Mouse (Mus musculus): ENCODE results near the gene Erbin. TPM values are rescaled to one million over a fixed set of nuclear protein-coding genes. Genes with fewer than 3 reads are reported as not detected.

Gene Erbin
- polyA plus RNA-seq, 1 experiment from 2014 or later = 18.7 TPM

- H3K27me3 ChIP-seq (replicated peaks) = no peaks in the 10 kb centered on the region
- H3K4me2 ChIP-seq (replicated peaks) = no peak overlapping the region
- H3K4me3 ChIP-seq (replicated peaks) = no peak overlapping the region
- H3K9me3 ChIP-seq = no peaks in the 10 kb centered on the region
- no peak overlapping the region for H3K9ac ChIP-seq
- no peak for ATAC-seq
- no peaks in the 10 kb centered on the region for H3K36me3 ChIP-seq
- no peak overlapping the region for H3K27ac ChIP-seq
- H3K4me1 ChIP-seq (replicated peaks) = no peaks in the 10 kb centered on the region
- WGBS = 84% methylated on average over 9 of the region's 9 CpGs
Measured at GRCm38 (mm10) chr13:103794688-103795543, 125.4 kb downstream of the Erbin start.

DNA sequence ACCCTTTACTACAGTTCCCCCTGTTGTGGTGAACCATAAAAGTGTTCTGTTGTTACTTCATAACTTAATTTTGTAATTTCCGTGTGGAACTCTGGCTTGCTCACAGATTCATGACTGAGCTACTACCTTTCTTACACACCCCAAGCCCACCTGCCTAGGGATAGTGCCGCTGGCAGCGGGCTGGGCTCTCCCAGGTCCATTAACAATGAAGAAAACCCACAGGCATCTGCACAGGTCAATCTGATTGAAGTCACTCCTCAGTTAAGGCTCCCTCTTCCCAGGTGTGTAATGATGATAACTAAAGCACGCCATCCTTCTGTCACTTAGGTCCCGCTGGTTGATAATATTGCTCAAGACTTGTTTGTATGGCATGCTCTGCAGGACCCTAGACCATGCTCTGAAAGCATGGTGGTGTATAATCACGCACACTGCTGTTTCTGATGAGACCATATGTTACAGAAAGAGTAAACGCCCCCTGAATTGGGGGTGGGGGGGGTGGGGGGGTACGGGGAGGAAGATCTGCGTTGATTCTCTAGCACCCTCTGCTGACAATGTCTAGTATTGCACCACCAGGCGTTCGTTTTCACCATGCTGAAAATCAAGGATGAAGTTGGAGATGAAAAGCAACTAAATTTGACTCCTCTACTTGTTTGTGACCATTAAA, 140.3 kb downstream of the Erbin start:
- H3K9ac ChIP-seq = no peak overlapping the region
- ATAC-seq = 0 out of 2 replicates have a peak, but pooled peaks have one; percentile 34
- WGBS = 33% methylated on average over 11 of the region's 11 CpGs
- H3K4me1 ChIP-seq (replicated peaks) = no peaks in the 10 kb centered on the region
- H3K9me3 ChIP-seq = no peaks in the 10 kb centered on the region
- no peaks in the 10 kb centered on the region for H3K36me3 ChIP-seq
- H3K27me3 ChIP-seq (replicated peaks) = no peaks in the 10 kb centered on the region
- H3K4me3 ChIP-seq (replicated peaks) = no peak overlapping the region
- H3K27ac ChIP-seq = no peak overlapping the region
- no peak overlapping the region for H3K4me2 ChIP-seq (replicated peaks)

GRCm38 (mm10) chr13:103777126-103777525, 143.2 kb downstream of the Erbin start:
- Histone ChIP-seq H3K4me3 (replicated peaks) (no peak overlapping the region), H3K27me3 (replicated peaks) (no peaks in the 10 kb centered on the region), H3K9ac (no peak overlapping the region), H3K4me1 (replicated peaks) (0 out of 2 replicates have a peak, but pooled peaks cover 3% of the 10 kb centered on the region), H3K9me3 (no peaks in the 10 kb centered on the region), H3K36me3 (no peaks in the 10 kb centered on the region), H3K4me2 (replicated peaks) (no peak overlapping the region), H3K27ac (no peak overlapping the region)
- no peak for ATAC-seq
- WGBS = 68% methylated on average over 8 of the region's 8 CpGs

- Histone ChIP-seq H3K9me3 (no peaks in the 10 kb centered on the region), H3K4me3 (replicated peaks) (peak within 1 kb of the TSS; percentile 73), H3K36me3 (no peaks in the 10 kb centered on the region), H3K4me1 (replicated peaks) (0 out of 2 replicates have a peak, but pooled peaks cover 7% of the 10 kb centered on the region), H3K4me2 (replicated peaks) (peak within 1 kb of the TSS; percentile 60), H3K27me3 (replicated peaks) (no peaks in the 10 kb centered on the region), H3K27ac (peak within 1 kb of the TSS; percentile 99), H3K9ac (peak within 1 kb of the TSS; percentile 85)
- ATAC-seq = peak; percentile 98
- WGBS = under 1% methylated on average over 81 of the region's 81 CpGs
Measured at GRCm38 (mm10) chr13:103774119-103774757, 146.1 kb downstream of the Erbin start, which contains the start of gene Srek1. Srek1 (minus strand) TSS chr13:103774608.

DNA sequence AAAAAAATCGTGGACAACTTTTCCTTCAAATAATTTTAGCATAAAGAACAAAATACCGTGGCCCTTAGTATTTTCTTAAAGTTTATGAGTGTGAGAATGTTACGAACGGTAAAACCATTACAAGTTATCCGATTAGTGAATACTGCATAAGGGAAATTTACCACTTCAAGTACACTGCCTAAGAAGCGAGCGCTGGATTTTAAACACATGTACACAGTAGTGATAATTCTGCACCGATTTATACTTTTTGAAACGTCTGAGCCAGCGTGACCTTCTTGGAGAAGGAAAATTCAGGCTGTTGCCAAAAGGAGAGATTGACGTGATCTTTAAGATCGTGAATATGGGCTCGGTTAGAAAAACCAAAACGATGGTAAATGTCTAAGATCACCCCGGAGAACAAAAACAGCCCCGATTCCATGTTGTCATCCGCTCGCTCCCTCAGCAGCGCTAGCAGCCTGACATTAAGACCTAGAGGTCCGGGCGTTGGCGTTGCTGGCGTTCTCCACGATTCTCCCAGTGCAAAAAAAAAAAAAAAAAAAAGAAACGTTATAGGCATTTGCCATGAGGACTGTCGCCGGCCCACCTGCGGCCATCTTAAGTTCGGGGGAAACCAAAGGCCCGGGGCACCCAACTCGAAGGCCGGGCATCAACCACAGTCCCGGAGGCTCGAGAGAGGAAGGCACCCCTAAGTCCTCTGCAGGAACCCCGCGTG, 146.8 kb downstream of the Erbin start:
- WGBS = under 1% methylated on average over 36 of the region's 36 CpGs
- peak overlapping the region; percentile 60 for H3K4me2 ChIP-seq (replicated peaks)

GRCm38 (mm10) chr13:103772917-103773316, 147.4 kb downstream of the Erbin start:
- 0 out of 2 replicates have a peak, but pooled peaks cover 7% of the 10 kb centered on the region for H3K4me1 ChIP-seq (replicated peaks)

More for the DNA sequence above, 146.8 kb downstream of the Erbin start:
- Histone ChIP-seq H3K27ac (peak overlapping the region; percentile 99), H3K9me3 (no peaks in the 10 kb centered on the region), H3K4me1 (replicated peaks) (0 out of 2 replicates have a peak, but pooled peaks cover 7% of the 10 kb centered on the region), H3K36me3 (no peaks in the 10 kb centered on the region), H3K4me3 (replicated peaks) (peak overlapping the region; percentile 73), H3K27me3 (replicated peaks) (no peaks in the 10 kb centered on the region), H3K9ac (peak overlapping the region; percentile 85)
- ATAC-seq = peak; percentile 65

GRCm38 (mm10) chr13:103770821-103771220, 149.5 kb downstream of the Erbin start:
- H3K27ac ChIP-seq = no peak overlapping the region
- H3K4me2 ChIP-seq (replicated peaks) = no peak overlapping the region
- no peak overlapping the region for H3K4me3 ChIP-seq (replicated peaks)
- H3K4me1 ChIP-seq (replicated peaks) = 0 out of 2 replicates have a peak, but pooled peaks cover 7% of the 10 kb centered on the region
- H3K27me3 ChIP-seq (replicated peaks) = no peaks in the 10 kb centered on the region
- no peak for ATAC-seq
- H3K9ac ChIP-seq = no peak overlapping the region
- no peaks in the 10 kb centered on the region for H3K36me3 ChIP-seq
- no peaks in the 10 kb centered on the region for H3K9me3 ChIP-seq

More at GRCm38 (mm10) chr13:103772917-103773316, 147.4 kb downstream of the Erbin start:
- Histone ChIP-seq H3K4me2 (replicated peaks) (peak overlapping the region; percentile 60), H3K9ac (peak overlapping the region; percentile 29; the same call in 1 of the 2 replicates), H3K27ac (no peak overlapping the region), H3K9me3 (no peaks in the 10 kb centered on the region), H3K4me3 (replicated peaks) (peak overlapping the region; percentile 73), H3K36me3 (no peaks in the 10 kb centered on the region), H3K27me3 (replicated peaks) (no peaks in the 10 kb centered on the region)
- 28% methylated on average over 5 of the region's 5 CpGs for WGBS
- ATAC-seq = no peak

Other genes with a start within 250 kb of the Erbin start
- gene Srek1, start 145.9 kb downstream of the Erbin start, polyA plus RNA-seq (2015; fragmentation: Nextera tagmentation; extraction: Ambion mirVana) = 56.6 and 74.2 TPM in 2 replicates
- gene Nln, start 189.1 kb upstream of the Erbin start, polyA plus RNA-seq (2015; fragmentation: Nextera tagmentation; extraction: Ambion mirVana) = 18.9 and 19.9 TPM in 2 replicates
- gene Sgtb, start 189.2 kb upstream of the Erbin start, polyA plus RNA-seq (2015; fragmentation: Nextera tagmentation; extraction: Ambion mirVana) = 4.3 and 4.8 TPM in 2 replicates